Mouse (Mus musculus) layer of hippocampus, adult 9-10 months (tissue): Measurements from ENCODE around the gene Gm12845.
"Not testable (repeated sequence)": the region's sequence is repeated elsewhere in the genome, so short reads cannot be mapped to it uniquely, and the experiment has no call there.

Experiments used
- DNase-seq: peaks from one replicate; pipeline ENCODE4 v3.0.0; 2022; ENCODE audit warnings: low spot score

Gene Gm12845

GRCm38 (mm10) chr4:117724112-117724511, at the start of gene Gm12845:
TSS of gene Gm12845 (plus strand) at chr4:117724412.
- no peak for DNase-seq

GRCm38 (mm10) chr4:117676903-117677302, 47.3 kb upstream of the Gm12845 start:
- peak; percentile 44 for DNase-seq

- DNase-seq = no peak
Observed at GRCm38 (mm10) chr4:117680963-117681362, 43.2 kb upstream of the Gm12845 start.

- peak; percentile 79 for DNase-seq
Observed at GRCm38 (mm10) chr4:117681931-117682461, 42.2 kb upstream of the Gm12845 start, which contains the start of gene Dmap1. TSS of gene Dmap1 (minus strand) at chr4:117682273.

- no peak for DNase-seq
Observed at GRCm38 (mm10) chr4:117682463-117682862, 41.7 kb upstream of the Gm12845 start.

DNA sequence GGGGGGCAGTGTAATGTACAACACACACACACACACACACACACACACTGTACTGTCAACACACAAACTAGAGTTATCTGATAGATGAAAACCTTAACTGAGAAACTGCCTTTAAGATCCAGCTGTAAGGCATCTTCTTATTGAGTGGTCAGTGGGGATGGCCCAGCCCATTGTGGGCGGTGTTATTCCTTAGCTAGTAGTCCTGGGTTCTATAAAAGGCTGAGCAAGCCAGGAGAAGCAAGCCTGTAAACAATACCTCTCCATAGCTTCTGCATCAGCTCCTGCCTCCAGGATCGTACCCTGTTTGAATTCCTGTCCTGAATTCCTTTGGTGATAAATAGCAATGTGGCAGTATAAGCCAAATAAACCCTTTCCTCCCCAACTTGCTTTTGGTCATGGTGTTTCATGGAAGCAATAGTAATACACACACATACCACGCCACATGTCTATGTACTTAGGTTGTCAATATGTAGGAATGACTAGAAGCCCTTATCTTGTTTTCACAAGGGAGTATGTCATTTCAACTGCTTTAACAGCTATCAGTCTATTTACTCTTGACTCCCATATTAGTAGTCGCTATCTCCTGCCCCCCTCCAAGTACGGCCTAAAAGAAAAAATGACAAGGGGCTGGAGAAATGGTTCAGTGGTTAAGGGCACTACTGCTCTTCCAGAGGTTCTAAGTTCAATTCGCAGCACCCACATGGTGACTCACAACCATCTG, 41.0 kb upstream of the Gm12845 start:
- DNase-seq = no peak

GRCm38 (mm10) chr4:117686354-117686753, 37.9 kb upstream of the Gm12845 start:
- no peak for DNase-seq

GRCm38 (mm10) chr4:117705361-117705760, 18.9 kb upstream of the Gm12845 start:
- peak; percentile 43 for DNase-seq

GRCm38 (mm10) chr4:117708780-117709550, 15.2 kb upstream of the Gm12845 start:
- no peak for DNase-seq

DNA sequence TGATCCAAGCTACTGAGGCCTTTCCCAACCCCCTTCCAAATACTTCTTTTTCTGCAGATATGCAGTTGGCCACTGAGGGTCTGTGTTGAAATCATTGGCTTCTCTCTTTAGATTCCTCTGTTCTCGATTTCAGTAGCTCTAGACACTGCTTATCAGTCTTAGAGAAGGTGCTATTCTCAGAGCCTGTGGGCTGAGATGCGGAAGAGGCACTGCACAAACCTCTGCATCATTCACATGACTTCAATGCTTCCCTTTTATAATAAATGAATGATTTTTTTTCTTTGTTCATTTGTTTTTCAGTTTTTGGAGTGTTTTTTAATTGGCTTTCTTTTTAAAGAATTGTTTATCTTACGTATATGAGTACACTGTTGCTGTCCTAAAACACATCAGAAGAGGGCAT, 11.9 kb upstream of the Gm12845 start:
- no peak for DNase-seq

GRCm38 (mm10) chr4:117713303-117714098, 10.7 kb upstream of the Gm12845 start:
- DNase-seq = no peak

DNA sequence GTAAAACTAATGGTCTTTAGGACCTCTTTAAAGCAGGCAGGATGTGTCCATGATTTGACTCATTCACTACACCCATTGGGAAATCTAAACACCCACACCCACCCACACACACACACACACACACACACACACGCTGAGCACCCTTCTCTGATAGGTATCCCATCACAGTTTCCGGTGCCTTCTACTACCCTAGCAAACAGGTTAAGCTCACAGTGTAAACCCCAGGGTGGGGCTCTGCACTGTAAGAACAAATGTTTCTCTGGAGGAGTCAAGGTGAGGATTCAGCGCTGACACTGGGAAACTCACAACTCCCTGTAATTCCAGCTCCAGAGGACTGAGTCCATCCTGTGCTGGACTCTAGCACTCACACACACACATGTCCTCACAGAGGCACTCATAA, 7.7 kb downstream of the Gm12845 start:
- DNase-seq = no peak

- DNase-seq = no peak
Observed at GRCm38 (mm10) chr4:117737559-117737958, 13.3 kb downstream of the Gm12845 start.

DNA sequence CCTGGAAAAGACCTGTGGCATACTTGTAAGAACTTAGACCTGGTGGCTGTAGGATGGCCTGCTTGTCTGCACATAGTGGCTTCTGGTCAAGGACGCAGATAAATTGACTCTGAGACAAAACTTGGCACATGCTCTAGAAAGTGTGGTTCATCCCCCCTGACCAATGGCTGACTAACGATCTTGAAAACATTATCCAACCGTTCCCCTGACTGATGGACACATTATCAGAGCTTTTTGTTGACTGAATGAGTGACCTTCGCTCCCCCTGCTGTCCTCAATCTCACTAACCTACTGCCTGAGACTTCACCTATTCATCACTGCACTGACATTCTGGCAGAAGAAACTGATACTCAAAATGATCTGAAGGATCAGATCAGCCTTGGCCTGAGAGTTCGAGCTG, 28.3 kb downstream of the Gm12845 start:
- DNase-seq = not testable (repeated sequence)

GRCm38 (mm10) chr4:117760151-117760550, 35.9 kb downstream of the Gm12845 start:
- no peak for DNase-seq

GRCm38 (mm10) chr4:117765416-117765815, 41.2 kb downstream of the Gm12845 start, which contains the start of gene Klf17:
TSS of gene Klf17 (minus strand) at chr4:117765648.
- DNase-seq = no peak

GRCm38 (mm10) chr4:117770935-117771334, 46.7 kb downstream of the Gm12845 start:
- DNase-seq = peak; percentile 84

GRCm38 (mm10) chr4:117772960-117773359, 48.7 kb downstream of the Gm12845 start:
- no peak for DNase-seq
